Mouse (Mus musculus): ENCODE results near the gene Akt3. TPM values are rescaled to one million over a fixed set of nuclear protein-coding genes. Genes with fewer than 3 reads are reported as not detected.

The Akt3 gene
- total RNA-seq, 2 experiments from 2014 or later: 20.4 to 23.8 TPM

- DNase-seq (ENCODE audit: low spot score): no peak
- intact Hi-C loops (cut with DNase I): no loop called here
Measured at GRCm38 (mm10) chr1:177014921-177015439, 243.0 kb downstream of the Akt3 start.

DNA sequence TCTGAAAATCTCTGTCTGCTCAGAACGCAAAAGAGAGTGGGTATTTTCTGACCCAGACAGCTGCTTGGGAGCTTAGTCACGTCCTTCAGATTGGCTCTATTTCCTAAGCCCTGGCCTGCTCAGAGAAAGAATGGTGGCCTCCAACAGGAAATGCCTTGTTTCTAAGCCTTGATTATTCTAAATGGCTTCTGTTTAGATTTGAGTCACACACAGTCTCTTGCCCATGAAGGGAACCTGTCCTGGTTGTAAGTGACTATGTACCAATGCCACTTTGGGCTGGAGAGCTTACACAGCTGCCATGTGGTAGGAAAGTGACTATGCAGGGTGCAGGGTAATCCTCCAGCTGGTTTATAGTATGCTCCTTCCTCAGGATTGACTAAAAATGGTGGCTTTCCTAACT, 243.7 kb downstream of the Akt3 start:
- DNase-seq (ENCODE audit: low spot score): no peak
- intact Hi-C loops (cut with DNase I): no loop called here

GRCm38 (mm10) chr1:177013776-177014175, 244.2 kb downstream of the Akt3 start:
- intact Hi-C loops (cut with DNase I): no loop called here
- no peak for DNase-seq (ENCODE audit: low spot score)

DNA sequence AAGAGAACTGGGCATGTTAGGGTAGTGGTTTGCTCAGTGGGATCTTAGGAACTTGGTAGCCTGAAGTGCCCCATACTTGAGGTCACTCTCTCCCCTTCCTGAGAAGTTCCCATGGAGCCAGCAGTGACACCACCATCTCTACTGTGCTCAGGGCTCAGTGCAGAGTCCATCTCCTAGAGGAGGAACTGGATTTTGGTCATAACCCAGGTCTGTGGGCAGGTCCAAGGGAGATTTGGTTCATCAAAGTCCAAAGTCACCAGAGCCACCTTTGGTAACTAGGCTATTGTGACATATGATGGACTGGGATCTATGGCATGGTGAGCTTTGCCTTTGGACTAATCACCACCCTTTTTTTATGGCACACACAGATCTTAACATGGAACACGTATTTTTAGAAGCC, 244.7 kb downstream of the Akt3 start:
- intact Hi-C loops (cut with DNase I): no loop called here
- no peak for DNase-seq (ENCODE audit: low spot score)

DNA sequence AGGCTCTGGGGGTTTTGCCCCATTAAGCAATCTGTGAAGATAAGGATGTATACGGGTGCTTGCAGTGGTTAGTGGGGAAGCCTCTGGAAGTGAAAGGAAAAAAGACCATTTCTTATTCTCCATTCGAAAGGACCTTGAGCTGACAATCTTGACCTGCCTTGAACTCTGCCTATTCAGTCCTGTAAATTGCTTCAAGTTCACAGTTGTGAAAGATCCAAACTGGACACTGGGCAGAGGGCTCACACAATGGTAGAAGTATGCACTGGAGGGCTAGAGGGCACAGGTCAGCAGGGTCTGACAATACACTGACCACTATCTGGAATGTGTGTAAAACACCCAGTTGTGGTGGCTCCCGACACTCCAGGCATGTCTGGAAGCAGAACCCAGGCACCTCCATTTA, 245.2 kb downstream of the Akt3 start:
- DNase-seq (ENCODE audit: low spot score): no peak
- intact Hi-C loops (cut with DNase I): no loop called here

DNA sequence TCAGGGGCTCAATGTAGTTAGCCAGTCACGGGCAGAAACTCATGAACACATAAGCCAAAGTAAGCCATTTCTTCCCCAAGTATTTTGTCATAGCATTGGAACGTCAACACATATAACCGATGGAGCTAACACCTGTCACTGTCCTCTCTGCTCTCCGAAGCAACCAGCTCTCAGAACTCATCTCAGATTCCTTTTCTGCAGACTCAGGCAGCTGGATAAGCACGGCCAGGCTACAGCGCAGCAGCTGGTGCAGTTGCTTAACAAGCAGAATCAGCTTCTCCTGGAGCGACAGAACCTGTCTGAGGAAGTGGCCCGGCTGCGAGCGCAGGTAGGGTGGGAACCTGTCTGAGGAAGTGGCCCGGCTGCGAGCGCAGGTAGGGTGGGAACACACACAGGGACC, 246.3 kb downstream of the Akt3 start:
- intact Hi-C loops (cut with DNase I): no loop called here
- DNase-seq (ENCODE audit: low spot score): no peak

- intact Hi-C loops (cut with DNase I): no loop called here
- no peak for DNase-seq (ENCODE audit: low spot score)
Measured at GRCm38 (mm10) chr1:177010607-177011302, 247.2 kb downstream of the Akt3 start.

GRCm38 (mm10) chr1:177010041-177010440, 248.0 kb downstream of the Akt3 start:
- DNase-seq (ENCODE audit: low spot score): no peak
- intact Hi-C loops (cut with DNase I): no loop called here

DNA sequence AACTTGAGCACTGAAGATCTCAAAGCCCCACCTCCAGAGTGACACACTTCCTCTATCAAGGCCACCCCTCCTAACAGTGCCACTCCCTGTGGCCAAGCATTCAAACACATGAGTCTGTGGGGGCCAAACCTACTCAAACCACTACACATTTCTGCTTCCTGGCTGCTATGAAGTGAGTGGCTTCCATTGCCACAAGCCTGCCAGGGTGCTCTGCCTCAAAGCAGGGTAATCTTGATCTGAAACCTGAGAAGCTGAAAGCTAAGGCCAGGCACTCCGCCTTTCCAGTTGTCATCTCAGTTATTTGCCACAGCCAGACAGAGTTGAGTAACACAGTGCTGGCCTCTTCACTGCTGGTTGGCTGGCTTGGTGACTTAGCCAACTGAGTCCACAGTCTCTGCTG, 249.2 kb downstream of the Akt3 start:
- DNase-seq (ENCODE audit: low spot score): no peak
- intact Hi-C loops (cut with DNase I): no loop called here

GRCm38 (mm10) chr1:177007405-177007804, 250.6 kb downstream of the Akt3 start:
- intact Hi-C loops (cut with DNase I): no loop called here
- DNase-seq (ENCODE audit: low spot score): no peak

DNA sequence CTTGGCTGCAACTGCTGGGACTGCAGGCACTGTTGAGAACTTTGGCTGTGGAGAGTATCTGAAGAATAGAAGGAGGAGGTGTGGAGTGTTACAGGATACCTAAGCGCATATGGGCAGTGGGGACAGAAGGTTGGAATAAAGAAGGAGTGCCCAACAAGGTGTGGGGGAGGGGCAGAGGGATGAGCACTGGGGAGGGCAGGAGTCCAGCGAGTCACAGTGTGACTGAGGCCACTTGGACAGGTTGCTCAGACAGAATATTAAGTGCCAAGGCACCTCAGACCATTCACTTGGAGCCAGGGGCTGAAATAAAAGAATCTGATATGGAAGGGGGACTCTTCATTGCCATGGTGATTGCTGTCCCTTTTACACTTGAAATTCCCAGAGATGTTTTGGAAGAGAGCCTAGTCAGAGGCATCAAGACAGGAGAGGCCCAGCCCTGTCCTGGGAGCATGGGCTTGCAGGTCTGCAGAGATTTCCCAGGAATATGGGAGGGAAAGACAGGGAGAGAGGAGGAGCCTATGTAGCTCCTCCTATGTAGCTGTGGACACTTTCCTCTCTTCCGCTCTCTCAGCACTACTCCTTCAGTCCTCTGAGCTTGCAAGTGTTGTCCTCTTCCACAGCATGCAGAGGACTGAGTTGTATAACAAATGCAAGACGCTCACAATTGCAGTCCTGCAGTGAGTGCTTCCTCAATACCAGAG, 253.8 kb downstream of the Akt3 start:
- intact Hi-C loops (cut with DNase I): no loop called here
- no peak for DNase-seq (ENCODE audit: low spot score)

GRCm38 (mm10) chr1:177002951-177003350, 255.1 kb downstream of the Akt3 start:
- DNase-seq (ENCODE audit: low spot score): no peak
- intact Hi-C loops (cut with DNase I): no loop called here

GRCm38 (mm10) chr1:176999011-176999410, 259.0 kb downstream of the Akt3 start:
- intact Hi-C loops (cut with DNase I): no loop called here
- DNase-seq (ENCODE audit: low spot score): no peak

DNA sequence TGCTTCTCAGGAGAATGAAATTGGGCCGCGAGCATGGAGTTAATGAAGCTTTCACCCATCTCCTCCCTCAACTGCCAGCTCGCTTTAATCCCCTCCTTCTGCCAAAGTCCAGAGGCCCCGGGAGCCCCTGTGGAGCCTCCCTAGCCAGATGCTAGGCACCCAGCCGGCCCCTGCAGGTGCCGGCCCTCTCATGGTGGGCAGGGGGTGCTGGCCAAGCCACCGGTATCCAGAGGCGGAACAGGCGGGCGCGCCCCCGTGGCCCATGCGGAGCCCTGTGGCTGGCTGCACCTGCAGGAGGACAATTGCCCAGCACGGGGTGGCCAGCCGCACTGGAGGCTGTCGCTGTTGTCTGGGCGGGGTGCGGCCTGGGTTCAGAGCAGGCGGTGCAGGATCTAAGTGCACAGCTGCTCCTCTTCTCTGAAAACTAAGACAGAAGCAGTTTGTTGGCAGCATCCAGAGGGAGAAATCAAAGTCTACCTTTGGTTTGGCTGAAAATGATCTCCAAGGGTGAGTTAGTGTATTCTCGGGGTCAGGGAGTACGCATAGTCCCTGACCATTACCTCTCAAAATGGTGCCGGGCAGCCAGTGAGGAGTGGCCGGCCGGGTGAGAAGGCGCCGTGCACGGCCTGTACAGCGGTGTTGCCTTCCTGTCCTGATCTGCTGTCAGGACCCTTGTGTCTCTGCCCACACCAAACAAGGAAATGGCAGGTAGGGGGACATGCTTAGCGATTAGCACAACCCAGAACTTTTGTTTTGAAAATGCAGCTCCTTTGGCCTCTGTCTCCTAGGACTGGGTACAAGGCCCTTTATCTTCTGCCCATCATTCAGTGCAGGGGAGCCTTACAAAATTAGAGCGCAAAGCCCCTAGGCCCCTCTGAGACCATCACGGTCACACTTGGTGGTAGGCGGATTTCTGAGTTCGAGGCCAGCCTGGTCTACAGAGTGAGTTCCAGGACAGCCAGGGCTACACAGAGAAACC, 260.0 kb downstream of the Akt3 start:
- intact Hi-C loops (cut with DNase I): no loop called here

DNA sequence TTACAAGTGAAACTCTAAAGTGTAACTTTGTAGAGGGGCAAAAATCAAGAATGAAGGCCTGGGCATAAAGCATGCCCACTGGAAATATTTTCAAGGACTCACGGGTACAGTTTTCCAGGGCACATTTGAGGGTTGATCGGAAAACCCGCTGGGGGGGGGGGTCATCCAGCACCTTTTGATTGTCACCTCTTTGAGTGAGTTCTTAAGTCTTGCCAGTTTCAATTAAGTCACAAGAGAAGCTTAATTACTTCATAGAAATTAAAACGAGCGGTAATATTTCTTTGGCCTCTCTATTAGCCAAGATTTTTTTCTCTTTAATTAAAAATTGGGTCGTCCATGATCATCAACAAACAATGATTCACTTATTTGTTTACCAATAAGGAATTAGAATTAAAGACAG, 260.7 kb downstream of the Akt3 start:
- intact Hi-C loops (cut with DNase I): no loop called here
- DNase-seq (ENCODE audit: low spot score): no peak

More for the DNA sequence above, 260.0 kb downstream of the Akt3 start:
- DNase-seq (ENCODE audit: low spot score): no peak

DNA sequence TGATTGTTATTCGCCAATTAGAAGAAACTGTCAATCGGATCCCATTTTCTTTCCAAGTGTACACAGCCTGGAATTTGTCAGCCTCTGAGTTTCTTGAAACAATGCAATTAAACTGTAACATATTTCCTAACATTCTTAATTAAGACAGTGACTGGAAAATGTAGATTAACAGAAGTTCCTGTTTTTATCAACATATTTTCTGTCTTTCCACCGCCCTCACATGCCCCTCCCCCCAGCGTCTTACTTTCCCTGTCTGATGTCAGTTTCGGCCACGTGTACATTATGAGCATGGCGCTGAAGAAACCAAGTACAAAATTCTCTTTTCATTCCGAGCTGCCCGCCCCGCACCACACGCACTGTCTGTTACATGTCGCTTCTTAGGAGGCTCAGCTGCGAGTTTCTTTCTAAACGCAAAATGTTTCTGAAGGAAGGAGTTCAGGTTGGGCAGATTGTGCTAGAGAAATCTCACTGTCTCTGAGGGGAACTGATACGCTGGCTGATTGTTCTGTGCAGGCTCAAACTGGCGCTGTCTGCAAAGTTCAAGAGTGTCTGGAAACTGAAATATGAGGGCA, 261.3 kb downstream of the Akt3 start:
- DNase-seq (ENCODE audit: low spot score): no peak
- intact Hi-C loops (cut with DNase I): no loop called here

DNA sequence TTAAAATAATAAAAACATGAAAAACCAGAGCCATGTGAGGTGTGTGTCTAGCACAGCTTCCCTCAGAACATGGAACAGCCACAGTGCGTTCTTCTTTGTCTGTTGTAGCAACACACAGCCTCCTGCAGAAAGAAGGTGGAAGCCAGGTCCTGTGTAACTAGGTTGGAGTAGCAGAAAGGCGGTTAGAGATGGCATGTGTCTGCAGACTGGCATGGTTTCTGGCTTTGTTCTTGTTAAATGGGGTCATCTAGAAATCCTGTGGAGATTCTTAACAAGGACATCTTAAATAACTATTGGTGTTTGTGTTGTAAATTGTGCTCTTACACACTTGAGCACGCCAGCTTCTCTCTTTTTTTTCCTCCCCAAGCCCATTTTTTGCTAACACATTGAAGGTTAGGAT, 261.8 kb downstream of the Akt3 start:
- no peak for DNase-seq (ENCODE audit: low spot score)
- intact Hi-C loops (cut with DNase I): no loop called here

GRCm38 (mm10) chr1:176995419-176995775, 262.6 kb downstream of the Akt3 start:
- no peak for DNase-seq (ENCODE audit: low spot score)
- intact Hi-C loops (cut with DNase I): no loop called here

DNA sequence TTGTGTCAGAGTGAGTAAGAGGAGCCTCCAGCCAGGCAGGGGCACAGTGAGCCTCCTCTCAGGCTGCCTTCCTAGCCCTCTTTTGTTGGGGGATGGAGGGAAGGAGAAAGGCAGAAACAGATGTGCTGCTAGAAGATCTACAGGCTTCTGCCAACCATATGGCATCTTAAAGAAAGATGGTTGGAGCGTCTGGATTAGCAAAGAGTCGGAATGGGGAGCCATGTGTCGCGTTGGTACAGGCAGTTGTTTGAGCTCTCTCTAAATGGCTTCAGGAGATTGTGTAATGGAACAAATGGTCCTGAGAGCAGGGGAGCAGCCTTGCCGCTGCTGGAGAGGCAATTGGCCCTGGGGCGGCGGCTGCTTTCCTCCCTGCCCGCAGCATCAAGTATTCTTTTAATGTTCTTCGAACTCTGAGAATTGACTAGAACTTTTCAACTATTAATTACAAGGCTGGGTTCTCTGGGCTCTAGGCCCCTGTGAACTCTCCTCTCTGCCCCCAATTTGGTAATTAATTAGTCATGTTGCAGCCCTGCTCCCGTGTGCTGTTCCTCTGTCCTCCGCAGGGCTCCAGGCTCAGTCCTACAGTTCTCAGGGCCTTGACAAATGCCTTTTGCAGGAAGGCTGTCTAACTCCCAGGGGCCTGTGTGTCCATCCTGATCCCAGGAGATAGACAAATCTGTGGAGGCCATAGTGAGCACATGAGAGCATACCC, 263.1 kb downstream of the Akt3 start:
- intact Hi-C loops (cut with DNase I): no loop called here
- no peak for DNase-seq (ENCODE audit: low spot score)

DNA sequence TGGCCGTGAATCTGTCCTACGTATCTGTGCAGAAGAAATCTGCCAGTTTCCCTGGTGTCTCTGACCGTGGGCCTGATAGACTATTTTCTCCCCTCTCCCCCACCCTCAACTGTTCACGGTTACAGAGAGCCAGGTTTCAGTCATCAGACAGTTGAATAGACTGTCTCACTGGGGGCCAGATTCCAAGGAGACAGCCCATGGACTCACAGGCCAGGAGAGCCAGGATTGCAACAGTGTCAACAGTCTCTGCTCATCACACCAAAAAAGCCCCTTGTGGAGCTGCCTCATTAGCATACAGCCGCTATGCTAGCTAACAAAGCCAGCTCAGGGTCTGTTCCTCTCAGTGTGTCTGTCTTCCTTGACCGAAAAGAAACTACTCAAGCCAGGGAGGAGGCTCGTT, 263.9 kb downstream of the Akt3 start:
- intact Hi-C loops (cut with DNase I): no loop called here

More for the DNA sequence above, 263.9 kb downstream of the Akt3 start:
- no peak for DNase-seq (ENCODE audit: low spot score)

Measured in heart, postnatal 25 days (tissue).